Mouse (Mus musculus): ENCODE results near the gene Slc9a9.

GRCm38 (mm10) chr9:95254162-95254561 lies 584.5 kb downstream of the Slc9a9 start:
- no peak for TF ChIP-seq TAL1 (IDR thresholded peaks at IDR 0.05; ENCODE audit: low read length)
- TF ChIP-seq GATA1 (IDR thresholded peaks at IDR 0.05; ENCODE audit: low read length): no peak
